8 mouse cellular contexts compared by ENCODE assay signal in the genomic region with DNA sequence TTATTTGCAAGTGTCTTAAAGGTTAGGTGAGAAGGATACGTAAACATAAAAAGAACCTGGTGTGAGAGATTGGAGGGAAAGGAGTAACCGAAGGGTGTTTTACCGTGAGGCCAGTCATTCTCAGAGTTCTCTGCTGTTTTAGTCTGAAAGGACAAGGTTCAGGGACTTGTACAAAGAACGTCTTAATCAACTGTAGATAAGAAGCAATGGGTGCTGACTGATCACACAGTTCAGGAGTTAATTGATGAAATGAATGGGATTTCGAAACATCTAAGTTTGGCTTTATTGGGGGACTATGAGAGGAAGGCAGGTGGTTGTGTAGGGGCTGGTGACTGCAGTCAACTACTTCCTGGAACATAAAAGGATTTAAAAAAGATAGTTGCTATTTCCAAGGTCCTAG. TPM values are rescaled to one million over a fixed set of nuclear protein-coding genes. Genes with fewer than 3 reads are reported as not detected.
DNase-seq lines count a peak whose midpoint lies in the region; ATAC-seq and TF ChIP-seq lines count a peak whose summit lies in the region.

No protein-coding gene starts in this region.

- peak overlapping the region; percentile 79 for H3K9ac ChIP-seq in embryonic facial prominence, embryonic 11.5 days (replicated peaks; ENCODE audit: low read length)
- peak overlapping the region; percentile 68 for H3K9ac ChIP-seq in intestine, embryonic 15.5 days

- no peaks in the 10 kb centered on the region for H3K36me3 ChIP-seq in embryonic facial prominence, embryonic 11.5 days (replicated peaks; ENCODE audit: control insufficient read depth, insufficient read depth, low read depth, low read length)
- no peaks in the 10 kb centered on the region for H3K36me3 ChIP-seq in intestine, embryonic 15.5 days

- no peaks in the 10 kb centered on the region for H3K4me1 ChIP-seq in embryonic facial prominence, embryonic 11.5 days (ENCODE audit: control insufficient read depth, insufficient read depth, low read length)
- H3K4me1 ChIP-seq in intestine, embryonic 15.5 days (replicated peaks), result no peaks in the 10 kb centered on the region; the same call in 1 of the 2 replicates

- H3K27ac ChIP-seq in layer of hippocampus, adult 2 months, result peak overlapping the region; percentile 87
- no peak overlapping the region for H3K27ac ChIP-seq in embryonic facial prominence, embryonic 11.5 days (replicated peaks; ENCODE audit: low read depth, low read length)
- peak overlapping the region; percentile 74 for H3K27ac ChIP-seq in intestine, embryonic 15.5 days

- H3K27me3 ChIP-seq in embryonic facial prominence, embryonic 11.5 days (ENCODE audit: control insufficient read depth, insufficient read depth, low read length), result no peaks in the 10 kb centered on the region
- no peaks in the 10 kb centered on the region for H3K27me3 ChIP-seq in intestine, embryonic 15.5 days (replicated peaks)

- ATAC-seq in embryonic facial prominence, embryonic 11.5 days (replicated peaks; ENCODE audit: insufficient number of reproducible peaks, low FRiP score, low TSS enrichment, low read depth), result no peak
- ATAC-seq in intestine, embryonic 15.5 days, result peak; percentile 72
- no peak for ATAC-seq in inflammation-experienced regulatory T-cells, adult 6 months

- 52% methylated on average over 5 of the region's 5 CpGs for WGBS in embryonic facial prominence, embryonic 11.5 days
- 40% methylated on average over 5 of the region's 5 CpGs for WGBS in intestine, embryonic 15.5 days

- no peak for TF ChIP-seq CTCF in layer of hippocampus, adult 2 months (conservative IDR thresholded peaks at IDR 0.05)

- no peaks in the 10 kb centered on the region for H3K9me3 ChIP-seq in embryonic facial prominence, embryonic 11.5 days (replicated peaks; ENCODE audit: control insufficient read depth, low read length)
- H3K9me3 ChIP-seq in intestine, embryonic 15.5 days, result no peaks in the 10 kb centered on the region

- DNase-seq in layer of hippocampus, adult 2 months (ENCODE audit: low spot score in 2 of 2), result no peak
- no peak for DNase-seq in layer of hippocampus, postnatal 10 days (ENCODE audit: low spot score in 2 of 2)
- DNase-seq in embryonic facial prominence, embryonic 11.5 days (ENCODE audit: low spot score), result no peak
- DNase-seq in naive thymus-derived CD4-positive, alpha-beta T cell, adult 2 months (ENCODE audit: low read depth), result peak; percentile 16
- DNase-seq in urinary bladder, adult 2 months (ENCODE audit: low spot score), result no peak
- no peak for DNase-seq in urinary bladder, postnatal 36 days (ENCODE audit: low spot score in 2 of 2)

- H3K4me2 ChIP-seq in embryonic facial prominence, embryonic 11.5 days (ENCODE audit: low read depth, low read length), result peak overlapping the region; percentile 75
- peak overlapping the region; percentile 77 for H3K4me2 ChIP-seq in intestine, embryonic 15.5 days (replicated peaks)

- peak overlapping the region; percentile 78 for H3K4me3 ChIP-seq in layer of hippocampus, adult 2 months
- H3K4me3 ChIP-seq in embryonic facial prominence, embryonic 11.5 days (ENCODE audit: low read depth, low read length), result peak overlapping the region; percentile 69
- peak overlapping the region; percentile 71 for H3K4me3 ChIP-seq in intestine, embryonic 15.5 days (replicated peaks)

RNA-seq across cellular contexts. Expression of a gene that starts 0.9 kb away (rescaled TPM):
- 10 to 100 TPM; 36.7 to 37.0 TPM for total RNA-seq in layer of hippocampus, adult 2 months (2021)
- total RNA-seq in layer of hippocampus, postnatal 10 days (2021), result 10 to 100 TPM; 35.4 to 36.3 TPM
- 13.4 and 14.9 TPM in 2 replicates for polyA plus RNA-seq in embryonic facial prominence, embryonic 11.5 days (2014; fragmentation: Nextera tagmentation; extraction: Ambion mirVana)
- polyA plus RNA-seq in intestine, embryonic 15.5 days (2015; fragmentation: Nextera tagmentation; extraction: Ambion mirVana), result 25.0 and 30.1 TPM in 2 replicates
- polyA plus RNA-seq in inflammation-experienced regulatory T-cells, adult 6 months (2017; shearing (Covaris generic)), result 10 to 100 TPM; 26.9 to 33.1 (median 32.0) TPM
- polyA plus RNA-seq in urinary bladder, adult 2 months (2012; rRNA removed), result 11.0 and 14.1 TPM in 2 replicates
